Mouse (Mus musculus): ENCODE data around the gene Ttc3.
"Not testable (repeated sequence)": the region's sequence is repeated elsewhere in the genome, so short reads cannot be mapped to it uniquely, and the experiment has no call there.

Ttc3 gene

GRCm38 (mm10) chr16:94370173-94370914 lies at the start of gene Ttc3:
Gene Ttc3 (plus strand): TSS chr16:94370618.
- peak; percentile 94 for DNase-seq (ENCODE audit: low spot score)

- no peak for DNase-seq (ENCODE audit: low spot score)
These were observed 46.7 kb upstream of the Ttc3 start for GRCm38 (mm10) chr16:94323681-94324080.

GRCm38 (mm10) chr16:94326008-94326407 lies 44.4 kb upstream of the Ttc3 start:
- no peak for DNase-seq (ENCODE audit: low spot score)

- no peak for DNase-seq (ENCODE audit: low spot score)
These were observed 42.4 kb upstream of the Ttc3 start, which contains the start of gene Ripply3 for GRCm38 (mm10) chr16:94327781-94328711. Gene Ripply3 (plus strand): TSS chr16:94328420.

- no peak for DNase-seq (ENCODE audit: low spot score)
These were observed 41.2 kb upstream of the Ttc3 start for GRCm38 (mm10) chr16:94328881-94329867.

- no peak for DNase-seq (ENCODE audit: low spot score)
These were observed 40.0 kb upstream of the Ttc3 start for GRCm38 (mm10) chr16:94330429-94330828.

GRCm38 (mm10) chr16:94331233-94331885 lies 39.1 kb upstream of the Ttc3 start:
- no peak for DNase-seq (ENCODE audit: low spot score)

- no peak for DNase-seq (ENCODE audit: low spot score)
These were observed 38.5 kb upstream of the Ttc3 start for GRCm38 (mm10) chr16:94331886-94332252.

- DNase-seq (ENCODE audit: low spot score), result no peak
These were observed 34.8 kb upstream of the Ttc3 start for GRCm38 (mm10) chr16:94335656-94336055.

GRCm38 (mm10) chr16:94339164-94340160 lies 31.0 kb upstream of the Ttc3 start:
- DNase-seq (ENCODE audit: low spot score), result not testable (repeated sequence)

- DNase-seq (ENCODE audit: low spot score), result no peak
These were observed 24.7 kb upstream of the Ttc3 start for GRCm38 (mm10) chr16:94345733-94346132.

GRCm38 (mm10) chr16:94347080-94347731 lies 23.2 kb upstream of the Ttc3 start:
- DNase-seq (ENCODE audit: low spot score), result no peak

GRCm38 (mm10) chr16:94348779-94349178 lies 21.6 kb upstream of the Ttc3 start:
- DNase-seq (ENCODE audit: low spot score), result no peak

GRCm38 (mm10) chr16:94349588-94350286 lies 20.7 kb upstream of the Ttc3 start:
- DNase-seq (ENCODE audit: low spot score), result no peak

GRCm38 (mm10) chr16:94350287-94350677 lies 20.1 kb upstream of the Ttc3 start:
- DNase-seq (ENCODE audit: low spot score), result no peak

- DNase-seq (ENCODE audit: low spot score), result no peak
These were observed 16.0 kb upstream of the Ttc3 start for GRCm38 (mm10) chr16:94354450-94354849.

- DNase-seq (ENCODE audit: low spot score), result no peak
These were observed 14.4 kb upstream of the Ttc3 start for GRCm38 (mm10) chr16:94356046-94356445.

GRCm38 (mm10) chr16:94356776-94357494 lies 13.5 kb upstream of the Ttc3 start:
- no peak for DNase-seq (ENCODE audit: low spot score)
